Mouse (Mus musculus): ENCODE measurements around the gene Kalrn. TPM values are rescaled to one million over a fixed set of nuclear protein-coding genes. Genes with fewer than 3 reads are reported as not detected.
"Not testable (repeated sequence)": the region's sequence is repeated elsewhere in the genome, so short reads cannot be mapped to it uniquely, and the experiment has no call there.

Gene Kalrn
- total RNA-seq, 2 experiments from 2014 or later, result 17.6 to 20.2 TPM

DNA sequence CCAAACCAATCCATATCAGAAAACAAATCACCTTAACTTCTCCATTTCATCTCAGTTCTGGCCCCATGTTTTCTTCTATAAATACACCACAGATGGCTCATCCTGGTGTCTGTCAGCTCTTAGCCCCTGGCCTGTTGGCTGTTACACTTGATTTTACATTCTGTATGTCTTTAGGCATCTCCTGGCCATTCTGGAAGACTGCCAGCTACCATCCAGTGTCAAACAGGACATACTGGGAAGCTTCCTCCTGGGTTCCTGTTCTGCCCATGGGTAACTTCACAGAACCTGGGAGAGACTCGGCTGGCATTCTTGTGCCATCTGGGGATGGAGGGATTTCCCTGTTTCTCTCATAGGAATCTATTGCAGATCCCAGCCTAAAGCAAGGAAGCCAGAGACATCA lies 261.8 kb downstream of the Kalrn start:
- no peak for DNase-seq

DNA sequence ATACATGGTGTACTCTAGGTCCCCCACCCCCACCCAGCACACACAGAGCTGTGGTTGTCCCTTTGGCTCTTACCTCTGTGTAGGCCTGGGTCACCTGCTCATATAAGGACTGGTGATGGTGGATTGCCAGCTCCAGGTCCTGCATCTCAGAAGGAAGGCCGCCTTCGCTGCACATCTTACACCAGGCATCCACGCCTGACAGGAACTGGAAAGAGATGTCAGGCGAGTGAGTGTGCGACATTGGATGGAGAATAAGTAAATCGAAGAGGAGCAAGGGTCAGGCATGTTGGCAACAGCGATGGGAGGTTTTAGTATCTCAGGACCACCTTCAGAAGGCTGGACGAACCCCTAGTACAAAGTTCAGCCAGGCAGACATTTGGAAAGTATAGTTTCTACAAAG lies 263.0 kb downstream of the Kalrn start:
- no peak for DNase-seq

DNA sequence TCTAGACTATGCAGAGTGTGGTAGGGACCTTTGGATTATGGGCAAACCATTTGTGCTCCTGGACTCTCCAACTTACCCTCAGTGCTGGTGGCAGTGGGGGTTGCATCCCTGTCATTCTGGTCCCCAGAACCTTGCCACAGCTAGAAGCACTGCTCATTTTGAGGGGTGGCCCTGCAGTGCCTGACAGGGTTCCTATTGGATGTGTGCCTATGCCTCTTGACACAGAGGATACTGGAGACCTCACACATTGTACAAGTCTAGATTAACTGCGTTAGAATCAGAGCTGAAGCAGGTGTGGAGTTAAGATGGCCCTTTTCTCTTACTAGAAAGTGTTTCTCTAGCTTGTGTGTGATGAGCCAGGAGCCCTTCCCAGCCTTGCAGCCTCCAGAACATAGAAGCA lies 265.0 kb downstream of the Kalrn start:
- DNase-seq, result no peak

DNA sequence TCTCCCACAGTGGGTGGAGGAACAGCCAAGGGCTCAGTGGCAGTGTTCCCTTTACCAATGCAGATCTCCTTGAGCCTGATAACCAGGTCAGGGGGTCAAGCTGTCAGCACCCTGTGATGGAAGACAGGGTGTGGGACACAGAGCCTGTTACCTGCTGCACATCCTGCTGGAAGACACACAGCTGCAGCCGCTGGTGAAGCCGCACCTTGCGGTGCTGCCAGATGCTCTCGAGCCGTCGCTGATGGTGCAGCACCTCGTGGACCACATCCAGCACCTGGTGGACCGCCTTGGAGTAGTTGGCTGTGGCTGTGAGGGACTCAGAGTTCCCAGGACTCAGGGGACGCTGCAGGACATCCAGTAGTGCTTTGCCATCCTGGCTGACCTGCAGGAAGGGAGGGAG lies 265.9 kb downstream of the Kalrn start:
- DNase-seq, result no peak

DNA sequence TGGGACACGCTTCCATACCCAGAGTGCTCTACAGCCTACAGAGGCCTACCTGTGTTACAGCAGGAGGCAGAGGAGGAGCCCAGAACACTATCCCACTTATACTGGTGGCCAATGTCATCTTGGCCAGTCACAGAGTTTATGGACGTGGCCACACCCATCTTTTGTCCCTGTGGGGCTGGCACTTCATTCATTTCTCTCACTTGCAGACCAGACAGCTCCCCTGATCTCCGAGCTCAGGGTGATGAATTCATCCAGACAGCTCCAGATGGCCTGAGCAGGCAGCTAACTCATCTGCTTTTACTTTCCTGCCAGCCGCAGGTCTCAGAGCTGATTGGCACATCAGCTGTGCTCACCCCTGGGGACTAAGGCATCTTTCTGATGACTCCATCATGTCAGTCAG lies 267.7 kb downstream of the Kalrn start:
- DNase-seq, result no peak

DNA sequence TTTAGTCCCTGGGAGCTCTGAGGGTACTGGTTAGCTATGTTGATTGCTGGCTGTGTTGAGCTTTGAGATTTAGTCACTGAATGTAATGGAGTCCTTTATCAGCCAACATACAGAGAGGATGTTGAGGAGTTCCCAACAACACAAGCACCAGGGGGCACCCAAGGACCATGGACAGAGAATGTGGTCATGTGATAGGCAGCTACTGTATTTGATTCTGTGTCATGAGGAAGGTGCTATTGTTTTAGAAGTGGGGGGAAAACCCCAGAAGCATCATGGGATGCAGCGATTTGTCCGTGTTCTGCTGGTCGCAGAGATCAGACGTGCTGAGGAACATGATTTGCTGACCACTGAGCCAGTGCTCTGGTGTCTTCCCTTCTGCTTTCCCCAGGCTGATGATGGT lies 269.5 kb downstream of the Kalrn start:
- not testable (repeated sequence) for DNase-seq

DNA sequence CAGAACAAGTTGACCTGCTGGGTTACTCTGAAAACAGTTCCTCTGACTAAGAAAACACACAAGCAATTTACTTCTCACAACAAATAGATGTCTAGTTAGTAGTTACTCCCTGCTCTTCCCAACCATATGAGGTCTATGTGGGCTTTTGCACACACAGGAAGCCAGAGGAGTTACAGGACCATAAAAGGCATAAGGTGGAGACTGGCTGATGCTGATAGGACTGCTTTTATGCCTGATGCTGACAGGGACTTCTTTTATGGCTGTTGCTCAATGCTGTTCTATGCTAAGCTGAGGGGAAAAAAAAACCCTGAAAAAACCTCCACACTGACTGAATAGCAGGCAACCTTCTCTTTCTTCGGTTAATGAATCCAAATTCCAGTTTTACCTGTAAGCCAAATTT lies 270.8 kb downstream of the Kalrn start:
- DNase-seq, result no peak

DNA sequence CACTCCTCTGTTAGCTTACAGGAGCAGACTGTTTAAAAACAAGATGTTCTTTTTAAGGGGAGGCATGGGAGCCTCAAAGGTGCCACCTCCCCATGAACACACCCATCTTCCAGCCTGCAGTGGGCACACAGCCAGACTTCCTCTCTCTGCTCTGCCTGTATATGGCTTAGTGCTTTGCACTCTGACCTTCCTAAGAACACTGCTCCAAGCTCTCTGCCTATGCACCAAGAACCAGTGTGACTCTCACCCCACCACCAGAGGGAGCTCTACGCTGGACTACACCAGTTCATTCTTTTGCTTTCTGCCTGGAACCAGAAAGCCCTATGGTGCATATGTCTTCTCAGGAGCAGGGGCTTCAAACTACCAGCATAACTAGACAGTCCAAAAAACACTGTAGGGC lies 271.3 kb downstream of the Kalrn start:
- DNase-seq, result peak; percentile 18

DNA sequence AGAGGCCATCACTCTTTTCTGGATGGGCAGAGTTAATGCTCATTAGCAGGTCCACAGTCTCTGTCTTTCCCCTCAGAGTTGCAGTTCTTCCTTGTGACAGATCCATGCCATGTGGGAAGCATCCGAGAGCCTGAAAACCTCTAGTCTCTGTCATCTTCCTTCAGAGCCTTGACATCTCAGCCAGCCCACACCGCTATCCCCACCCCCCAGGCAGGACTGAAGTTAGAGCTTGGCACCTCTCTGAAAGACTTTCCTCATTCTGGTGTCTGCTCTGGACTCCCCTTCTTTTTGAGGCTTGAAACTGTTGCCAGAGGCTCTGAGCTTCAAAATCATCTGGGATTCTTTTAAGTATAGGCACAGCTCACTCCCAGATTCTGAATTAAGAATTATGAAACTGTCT lies 274.1 kb downstream of the Kalrn start:
- no peak for DNase-seq

DNA sequence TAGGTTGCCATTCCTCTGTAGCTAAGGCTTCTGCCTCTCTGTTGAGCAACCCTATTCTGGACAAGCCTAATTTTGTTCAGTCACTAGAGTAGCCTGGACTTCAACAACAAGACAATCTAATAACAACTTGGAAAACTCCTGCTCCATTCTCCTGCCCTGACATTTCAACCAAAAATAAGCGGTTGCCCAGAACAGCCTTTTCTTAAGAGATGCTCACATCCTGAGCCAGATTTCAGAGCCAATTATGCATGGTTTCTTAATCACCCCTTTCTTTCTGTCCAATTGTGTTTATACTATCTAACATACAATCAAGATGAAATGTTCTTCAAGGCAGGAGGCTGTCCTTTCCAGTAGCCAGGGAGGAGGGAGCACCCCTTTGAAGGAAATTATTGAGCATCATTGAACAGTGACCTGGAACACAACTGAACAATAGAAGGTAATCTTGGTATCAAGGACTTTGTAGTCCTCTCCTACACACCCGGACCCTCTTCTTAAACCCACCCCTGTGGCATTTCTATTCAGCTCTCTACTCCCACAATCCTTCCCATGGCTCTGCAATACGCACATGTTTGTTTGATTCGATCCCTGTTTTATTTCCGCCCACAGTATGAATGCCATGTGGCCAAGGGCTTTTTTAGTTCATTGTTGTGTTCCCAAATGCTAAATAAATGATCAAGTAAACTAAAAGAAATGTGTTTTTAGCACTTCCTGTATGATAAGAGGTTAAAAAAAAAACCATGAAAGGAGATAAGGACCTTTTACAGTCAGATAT lies 275.2 kb downstream of the Kalrn start:
- no peak for DNase-seq

DNA sequence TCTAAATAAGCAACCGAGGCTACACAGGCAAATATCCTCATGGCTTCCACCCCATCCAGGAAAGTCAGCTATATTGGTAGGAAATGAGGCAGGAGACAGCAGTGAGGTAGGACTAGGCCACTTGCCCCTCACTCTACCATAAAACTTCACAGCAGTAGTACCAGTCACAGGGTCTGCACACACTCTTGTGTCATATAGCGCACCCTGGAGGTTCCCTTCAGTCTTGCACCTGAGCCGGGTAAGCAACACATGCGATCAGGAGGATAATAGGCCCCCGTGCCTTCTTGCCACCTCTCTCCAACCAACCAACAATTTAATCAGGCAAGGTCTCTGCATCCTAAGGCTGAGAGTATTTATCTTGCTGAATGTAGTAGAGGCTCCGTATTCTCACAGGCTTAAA lies 278.8 kb downstream of the Kalrn start:
- DNase-seq, result peak; percentile 29

DNA sequence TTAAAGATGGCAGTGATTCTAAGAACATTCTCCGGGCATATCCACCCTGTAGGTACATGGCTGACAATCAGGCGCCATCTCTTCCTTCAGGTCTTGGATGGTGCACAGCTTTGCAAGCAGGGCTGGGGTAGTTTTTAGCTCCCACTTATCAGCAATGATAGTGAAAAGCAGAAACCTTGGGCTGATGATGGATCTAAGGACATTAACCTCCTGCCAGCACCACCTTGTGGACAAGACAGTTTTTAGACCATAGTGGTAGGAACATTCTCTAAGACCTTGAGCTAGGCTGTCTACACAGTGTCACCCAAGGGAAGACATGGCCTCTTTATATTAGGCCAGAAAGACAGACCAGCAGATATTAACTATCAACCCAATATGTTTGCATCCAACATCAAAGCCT lies 279.7 kb downstream of the Kalrn start:
- no peak for DNase-seq

DNA sequence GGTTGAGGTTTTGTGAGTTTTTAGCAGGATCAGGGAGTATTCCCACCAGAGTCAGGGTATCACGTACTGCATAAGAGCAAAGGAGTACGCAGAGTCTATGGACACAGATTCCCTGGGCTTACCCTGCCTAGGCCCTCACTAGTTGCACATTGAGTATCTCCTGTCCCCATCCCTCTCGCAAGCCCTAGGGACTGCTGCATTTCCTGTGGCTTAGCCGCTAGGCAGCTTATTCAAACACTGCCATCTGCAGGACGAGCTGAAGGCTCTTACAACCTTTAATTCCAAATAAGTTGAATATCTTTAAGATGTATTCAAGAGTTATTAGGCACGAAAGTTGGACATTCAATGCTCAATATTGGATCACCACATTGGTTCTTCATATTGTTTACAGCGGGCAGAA lies 283.7 kb downstream of the Kalrn start:
- DNase-seq, result no peak

DNA sequence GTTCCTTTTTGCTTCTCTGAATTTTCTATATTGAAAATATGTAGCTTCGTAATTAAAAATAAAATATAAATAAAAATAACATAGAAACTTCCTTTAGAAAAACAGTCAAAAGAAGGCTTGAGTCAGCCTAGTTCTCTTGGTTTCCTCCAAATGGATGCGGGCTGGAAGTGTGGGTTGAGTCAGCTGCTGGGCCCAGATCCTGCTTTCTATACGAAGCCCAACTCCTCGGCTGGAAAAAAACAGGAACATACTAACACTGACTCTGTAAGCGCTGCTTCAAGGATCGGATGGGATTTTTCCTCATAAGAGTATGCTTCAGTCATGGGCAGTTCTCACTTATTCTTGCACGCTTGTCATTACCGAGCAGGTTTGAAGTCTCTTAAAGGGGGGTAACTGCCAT lies 291.3 kb downstream of the Kalrn start:
- no peak for DNase-seq

DNA sequence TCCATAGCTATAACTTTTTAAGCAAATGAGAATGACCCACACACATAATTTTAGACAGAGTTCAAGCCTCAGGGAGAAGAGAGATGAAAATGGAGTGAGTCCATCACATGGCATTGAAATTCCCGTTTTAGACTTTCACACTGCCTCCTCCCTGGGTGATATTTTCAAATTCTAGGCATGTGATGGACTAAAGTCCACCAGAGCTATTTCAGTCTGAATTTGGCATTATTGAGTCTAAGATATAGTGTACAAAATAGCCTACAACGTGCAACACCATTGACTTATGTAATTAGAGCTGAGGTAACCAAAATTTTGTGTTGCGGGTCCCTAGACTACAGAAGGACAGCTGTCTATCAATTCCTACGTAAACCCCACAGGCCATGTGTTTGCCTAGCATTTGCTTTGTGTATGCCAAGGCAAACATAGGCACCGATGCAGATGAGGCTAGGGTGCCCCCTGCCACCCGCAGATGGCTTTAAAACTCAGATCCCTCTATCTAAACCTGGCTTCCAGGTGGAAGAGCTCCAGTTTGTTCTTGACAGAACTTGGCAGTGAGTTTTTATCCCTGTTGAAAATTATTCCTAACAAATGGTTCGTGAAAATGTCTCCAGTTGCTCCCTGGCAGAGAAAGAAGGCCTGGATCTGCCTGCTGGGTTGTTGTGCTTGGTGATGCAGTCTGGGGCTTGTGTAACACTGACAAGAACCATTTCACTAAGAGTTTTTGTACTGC lies 293.5 kb downstream of the Kalrn start:
- DNase-seq, result no peak

DNA sequence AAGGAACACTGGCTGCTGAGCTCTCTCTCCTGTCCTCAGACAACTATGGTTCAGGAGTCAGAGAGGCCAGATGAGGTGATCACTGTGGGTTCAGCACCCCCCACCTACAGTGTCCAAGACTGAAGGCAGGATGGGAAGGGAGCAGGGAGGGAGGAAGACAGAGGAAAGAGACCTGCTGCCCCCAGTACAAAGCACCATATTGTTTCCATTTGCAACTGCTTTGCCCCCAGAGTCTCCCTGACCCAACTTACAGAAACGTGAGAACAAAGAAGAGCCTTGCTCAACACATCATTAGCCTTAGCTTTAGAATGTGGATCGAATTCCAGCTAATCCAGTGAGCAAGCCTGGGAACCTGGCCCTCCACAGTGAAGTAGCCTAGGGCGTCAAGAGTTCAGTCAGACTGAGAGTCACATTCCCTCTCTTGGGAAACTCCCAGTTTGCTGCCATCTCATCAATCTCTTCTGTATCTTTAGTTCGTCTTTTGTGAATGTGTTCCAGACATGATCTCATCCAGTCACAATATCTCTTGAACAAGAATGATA lies 295.0 kb downstream of the Kalrn start:
- DNase-seq, result no peak

DNA sequence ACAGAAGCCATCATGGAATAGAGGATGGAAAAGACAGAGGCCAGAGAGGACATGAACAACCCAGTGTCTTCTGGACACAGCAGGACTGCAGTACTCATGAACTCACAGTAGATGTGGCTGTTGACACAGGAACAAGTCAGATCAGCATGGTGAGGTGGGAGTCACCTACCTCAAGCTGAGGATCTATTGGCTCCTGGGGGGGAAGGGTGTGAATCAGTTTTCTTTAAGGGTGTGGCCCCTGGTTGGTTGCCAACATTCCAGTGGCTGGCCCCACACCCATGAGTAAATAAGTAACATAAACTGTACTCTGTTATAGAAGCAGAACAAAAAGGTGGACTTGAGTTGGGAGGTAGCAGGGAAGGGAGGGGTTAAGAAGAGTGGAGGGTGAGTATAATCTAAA lies 298.7 kb downstream of the Kalrn start:
- DNase-seq, result no peak

DNA sequence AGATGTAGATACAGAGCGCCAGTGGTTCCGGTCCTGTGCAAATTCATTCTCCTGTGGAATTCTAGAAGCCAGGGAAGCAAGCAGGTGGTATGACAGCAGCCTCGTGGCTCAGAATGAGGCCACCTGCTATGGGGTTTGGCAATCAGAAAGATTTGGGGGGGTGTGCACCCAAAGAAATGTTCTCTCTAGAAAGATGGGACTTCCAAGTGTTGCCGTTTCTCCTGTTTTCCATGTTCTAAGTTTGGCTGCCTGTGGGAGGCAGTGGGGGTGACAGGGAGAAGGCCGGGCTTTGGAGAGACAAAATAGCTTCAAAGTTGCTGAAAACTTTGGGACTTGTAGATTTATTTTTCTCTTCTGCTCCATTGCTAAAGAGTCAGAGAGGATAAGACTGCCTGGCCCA lies 301.9 kb downstream of the Kalrn start:
- no peak for DNase-seq

DNA sequence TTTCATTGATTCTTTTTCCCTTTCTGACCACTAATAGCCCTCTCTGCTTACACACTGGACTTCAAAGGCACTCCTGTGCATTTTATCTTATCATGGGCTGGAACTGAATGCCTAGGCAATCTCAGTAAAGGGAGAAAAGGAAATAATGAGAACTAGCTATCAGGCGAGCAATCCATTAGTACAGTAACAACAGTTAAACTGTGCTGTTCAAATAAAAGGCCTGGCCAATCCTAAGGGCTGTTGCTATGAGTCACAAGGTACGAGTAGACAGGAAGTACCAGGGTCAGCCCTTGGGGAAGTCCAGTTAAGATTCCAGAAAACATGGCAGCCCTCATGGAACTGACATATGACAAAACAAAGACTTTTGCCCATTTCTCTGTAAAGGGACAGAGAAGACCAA lies 302.7 kb downstream of the Kalrn start:
- DNase-seq, result no peak

DNA sequence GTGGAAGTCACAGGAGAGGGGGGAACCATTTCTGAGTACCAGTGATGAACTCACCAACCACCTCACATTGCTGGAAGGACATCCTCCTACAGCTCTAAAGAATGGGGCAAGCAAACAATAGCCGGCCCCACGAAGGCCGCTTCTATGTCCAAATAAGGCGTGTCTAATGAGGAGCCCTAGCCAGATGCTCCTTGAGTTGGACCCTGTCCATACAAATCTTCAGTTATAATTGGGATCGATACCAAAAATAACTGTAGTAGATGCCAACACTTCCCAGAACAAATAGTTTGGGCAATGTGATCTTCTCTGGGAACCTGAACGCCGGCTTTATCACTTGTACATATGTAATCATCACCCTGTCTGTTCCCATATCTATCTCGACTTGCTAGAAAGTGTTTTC lies 303.7 kb downstream of the Kalrn start:
- DNase-seq, result no peak

DNA sequence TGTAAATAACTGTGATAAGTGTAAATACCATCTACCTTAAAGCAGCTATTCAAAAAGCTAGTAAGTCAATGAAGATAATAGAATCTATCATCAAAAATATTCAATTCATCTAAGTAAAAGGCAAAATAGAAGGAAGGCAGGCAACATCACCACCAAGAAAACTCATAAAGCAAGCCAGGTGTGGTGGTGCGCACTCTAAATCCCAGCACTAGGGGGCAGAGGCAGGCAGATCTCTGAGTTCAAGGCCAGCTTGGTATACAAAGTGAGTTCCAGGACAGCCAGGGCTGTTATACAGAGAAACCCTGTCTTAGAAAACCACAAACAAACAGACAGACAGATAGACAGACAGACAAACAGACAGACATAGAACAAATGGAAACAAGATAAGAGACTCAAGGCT lies 305.6 kb downstream of the Kalrn start:
- DNase-seq, result no peak

DNA sequence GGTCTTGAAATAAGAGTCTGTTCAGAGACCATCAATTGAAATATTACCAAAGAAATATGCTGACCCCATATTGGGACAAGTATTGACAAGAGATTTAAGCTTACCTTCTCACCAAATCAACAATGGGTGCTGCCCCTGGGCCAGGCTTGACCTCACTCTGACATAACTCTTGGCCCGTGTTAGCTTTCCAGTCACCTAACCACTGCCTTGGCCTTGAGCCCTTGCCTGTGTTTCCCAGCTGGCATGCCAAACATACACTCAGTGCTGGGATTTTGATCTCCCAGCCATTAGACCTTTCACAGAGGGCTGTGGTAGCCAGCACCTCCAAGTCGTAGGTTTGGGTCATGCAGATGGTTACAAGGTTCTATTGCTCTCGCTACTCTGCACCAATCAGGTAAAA lies 308.7 kb downstream of the Kalrn start:
- no peak for DNase-seq

DNA sequence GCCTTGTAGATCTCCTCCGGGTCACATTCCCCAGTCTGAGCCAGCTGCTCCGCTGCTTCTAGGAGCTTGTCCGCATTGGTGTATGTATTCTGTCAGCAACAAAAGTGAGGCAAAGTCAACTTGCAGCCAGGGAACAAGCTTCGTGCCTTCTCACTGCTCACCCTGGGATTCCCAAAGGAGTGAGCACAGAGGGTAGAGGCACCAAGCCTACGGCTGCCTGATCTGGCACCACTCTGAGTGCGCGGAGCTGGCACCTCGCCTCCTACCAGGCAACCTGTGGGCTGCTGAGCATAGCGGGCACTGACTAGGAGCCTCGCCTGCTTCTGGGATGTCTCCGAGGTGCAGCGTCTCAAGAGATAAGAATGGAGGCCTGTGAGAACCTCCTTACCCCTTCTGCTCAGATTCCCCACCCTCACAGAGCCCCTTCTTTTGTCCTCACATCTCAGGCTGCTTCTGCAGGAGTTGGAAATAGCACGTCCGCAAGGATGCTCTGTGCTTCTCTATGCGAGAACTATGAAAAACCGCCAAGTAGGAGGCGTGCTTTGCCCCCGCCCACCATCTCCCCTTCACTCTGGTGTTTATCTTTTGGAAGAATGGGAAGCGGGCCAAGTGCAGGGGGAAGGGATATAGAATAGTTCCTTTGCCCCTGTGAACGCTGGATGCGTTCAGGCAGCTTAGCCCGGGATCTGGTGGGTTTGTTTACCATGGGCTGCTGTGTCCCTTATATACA lies 310.4 kb downstream of the Kalrn start:
- DNase-seq, result no peak

All from gastrocnemius, postnatal 10 days (tissue).